In genomic region chr16:31019514-31019913, GRCm38 (mm10) we compare ENCODE assay signal across 17 mouse cellular contexts.
A peak's percentile ranks its signal among the peaks of the same experiment; 100 is the strongest.
DNase-seq lines count a peak whose midpoint lies in the region; ATAC-seq lines count a peak whose summit lies in the region.
"Had no signal": no experiment of that assay in that cellular context is flagged by ENCODE, and none has a peak within 500 bp of the region (broad histone marks: within the 10 kb centered on the region; RNA-seq: fewer than 3 reads in every experiment).

No protein-coding gene starts in this region.

- WGBS in limb, embryonic 10.5 days, result 75% methylated on average over 3 of the region's 3 CpGs
- WGBS in intestine, embryonic 15.5 days, result 70% methylated on average over 3 of the region's 3 CpGs

- no peak overlapping the region for H3K4me3 ChIP-seq in limb, embryonic 10.5 days
- no peak overlapping the region for H3K4me3 ChIP-seq in intestine, embryonic 15.5 days (replicated peaks)
- H3K4me3 ChIP-seq: erythroblast, embryonic 14.5 days; limb, embryonic 12.5 days; midbrain, embryonic 12.5 days; neural tube, embryonic 12.5 days had no signal

- no peak overlapping the region for H3K4me2 ChIP-seq in intestine, embryonic 15.5 days (replicated peaks)
- H3K4me2 ChIP-seq: limb, embryonic 12.5 days; lung, embryonic 14.5 days; midbrain, embryonic 12.5 days; neural tube, embryonic 12.5 days had no signal

- no peaks in the 10 kb centered on the region for H3K9me3 ChIP-seq in limb, embryonic 10.5 days (replicated peaks)
- no peaks in the 10 kb centered on the region for H3K9me3 ChIP-seq in intestine, embryonic 15.5 days
- H3K9me3 ChIP-seq: limb, embryonic 12.5 days; midbrain, embryonic 12.5 days; neural tube, embryonic 12.5 days had no signal

- peak; percentile 93 for ATAC-seq in frontal cortex, adult (ENCODE audit: low TSS enrichment)
- ATAC-seq in intestine, embryonic 15.5 days, result no peak

- no peaks in the 10 kb centered on the region for H3K36me3 ChIP-seq in limb, embryonic 10.5 days
- H3K36me3 ChIP-seq in intestine, embryonic 15.5 days, result no peaks in the 10 kb centered on the region
- H3K36me3 ChIP-seq: limb, embryonic 12.5 days; midbrain, embryonic 12.5 days; neural tube, embryonic 12.5 days had no signal

- H3K27ac ChIP-seq in limb, embryonic 10.5 days, result 0 out of 2 replicates have a peak overlapping the region, but pooled peaks have one; percentile 20
- no peak overlapping the region for H3K27ac ChIP-seq in intestine, embryonic 15.5 days
- H3K27ac ChIP-seq: limb, embryonic 12.5 days; midbrain, embryonic 12.5 days; neural tube, embryonic 12.5 days had no signal

- no peak for DNase-seq in frontal cortex, postnatal 25 days (ENCODE audit: low spot score in 2 of 2)
- DNase-seq in right cerebral cortex, adult 18-20 months, result peak; percentile 58
- DNase-seq in right cerebral cortex, adult 2 months (ENCODE audit: low spot score in 2 of 2), result no peak
- DNase-seq in limb, embryonic 10.5 days (ENCODE audit: low spot score), result no peak
- peak; percentile 63 for DNase-seq in telencephalon, adult 2 months (ENCODE audit: low read depth, low spot score)
- no peak for DNase-seq in urinary bladder, postnatal 36 days (ENCODE audit: low spot score in 2 of 2)
- DNase-seq: adrenal gland, postnatal 14 days; heart, postnatal 10 days; kidney, postnatal 10 days; layer of hippocampus, postnatal 36 days; lung, embryonic 14.5 days had no signal

- no peak overlapping the region for H3K9ac ChIP-seq in intestine, embryonic 15.5 days
- H3K9ac ChIP-seq: limb, embryonic 12.5 days; lung, embryonic 14.5 days; midbrain, embryonic 12.5 days; neural tube, embryonic 12.5 days had no signal

- peaks cover 11% of the 10 kb centered on the region; the same call in 1 of the 2 replicates for H3K4me1 ChIP-seq in limb, embryonic 10.5 days
- H3K4me1 ChIP-seq in intestine, embryonic 15.5 days (replicated peaks), result peaks cover 6% of the 10 kb centered on the region; the same call in 1 of the 2 replicates

- H3K27me3 ChIP-seq in limb, embryonic 10.5 days (ENCODE audit: low read depth, poor library complexity, severe bottlenecking), result no peaks in the 10 kb centered on the region
- H3K27me3 ChIP-seq in intestine, embryonic 15.5 days (replicated peaks), result no peaks in the 10 kb centered on the region
- H3K27me3 ChIP-seq: limb, embryonic 12.5 days; midbrain, embryonic 12.5 days; neural tube, embryonic 12.5 days had no signal

Comparison
In these comparisons a context has a peak if more than half of its experiments do, and no peak if none do; other contexts are left out.
1. DNase-seq: peak in right cerebral cortex, adult 18-20 months (single experiment) and telencephalon, adult 2 months (single experiment); none in frontal cortex, postnatal 25 days (0 of 2), right cerebral cortex, adult 2 months (0 of 2), limb, embryonic 10.5 days (single experiment) and urinary bladder, postnatal 36 days (0 of 2).